Mouse (Mus musculus) brain, adult 2 months (tissue): Measurements from ENCODE around the gene Sema6d.
A peak's percentile ranks its signal among the peaks of the same experiment; 100 is the strongest.

Experiments
- DNase-seq: peaks from one replicate; pipeline ENCODE4 v3.0.0; 2011; ENCODE audit warnings: low read depth, low spot score

Sema6d gene

GRCm38 (mm10) chr2:124612727-124613510 lies 523.1 kb downstream of the Sema6d start:
- no peak for DNase-seq

- DNase-seq = no peak
These were observed 524.0 kb downstream of the Sema6d start for GRCm38 (mm10) chr2:124613671-124614210.

GRCm38 (mm10) chr2:124616746-124617145 lies 527.0 kb downstream of the Sema6d start:
- no peak for DNase-seq

- peak; percentile 56 for DNase-seq
These were observed 527.7 kb downstream of the Sema6d start for GRCm38 (mm10) chr2:124617440-124617839.

GRCm38 (mm10) chr2:124618091-124618490 lies 528.3 kb downstream of the Sema6d start:
- no peak for DNase-seq

- DNase-seq = no peak
These were observed 528.9 kb downstream of the Sema6d start for GRCm38 (mm10) chr2:124618526-124619219.

- DNase-seq = no peak
These were observed 530.7 kb downstream of the Sema6d start for GRCm38 (mm10) chr2:124620470-124620869.

GRCm38 (mm10) chr2:124621972-124622621 lies 532.3 kb downstream of the Sema6d start:
- no peak for DNase-seq

GRCm38 (mm10) chr2:124624247-124624929 lies 534.6 kb downstream of the Sema6d start:
- no peak for DNase-seq

- no peak for DNase-seq
These were observed 536.7 kb downstream of the Sema6d start for GRCm38 (mm10) chr2:124626425-124626824.

- DNase-seq = no peak
These were observed 537.9 kb downstream of the Sema6d start for GRCm38 (mm10) chr2:124627664-124628063.

GRCm38 (mm10) chr2:124628701-124629100 lies 538.9 kb downstream of the Sema6d start:
- no peak for DNase-seq

GRCm38 (mm10) chr2:124634400-124634998 lies 544.7 kb downstream of the Sema6d start:
- DNase-seq = no peak

- DNase-seq = no peak
These were observed 545.6 kb downstream of the Sema6d start for GRCm38 (mm10) chr2:124635271-124635865.

- DNase-seq = no peak
These were observed 547.3 kb downstream of the Sema6d start for GRCm38 (mm10) chr2:124637080-124637479.

GRCm38 (mm10) chr2:124639221-124639963 lies 549.6 kb downstream of the Sema6d start:
- DNase-seq = no peak

GRCm38 (mm10) chr2:124640500-124641193 lies 550.9 kb downstream of the Sema6d start:
- peak; percentile 92 for DNase-seq

GRCm38 (mm10) chr2:124641194-124641558 lies 551.4 kb downstream of the Sema6d start:
- DNase-seq = peak; percentile 97

- no peak for DNase-seq
These were observed 552.4 kb downstream of the Sema6d start for GRCm38 (mm10) chr2:124642131-124642530.
